Mouse (Mus musculus): ENCODE data around the gene Ccdc171. TPM values are rescaled to one million over a fixed set of nuclear protein-coding genes. Genes with fewer than 3 reads are reported as not detected.
"Not testable (repeated sequence)": the region's sequence is repeated elsewhere in the genome, so short reads cannot be mapped to it uniquely, and the experiment has no call there.

Gene Ccdc171
- polyA plus RNA-seq, 1 experiment from 2014 or later = 5.9 TPM

- ATAC-seq (ENCODE audit: insufficient number of reproducible peaks, low FRiP score, low TSS enrichment, low read depth) (no peak), DNase-seq (ENCODE audit: low spot score) (no peak)
- Histone ChIP-seq H3K27ac (replicated peaks; ENCODE audit: low read depth, low read length) (no peak overlapping the region), H3K36me3 (ENCODE audit: control insufficient read depth, insufficient read depth, low read length) (0 out of 2 replicates have a peak, but pooled peaks cover 2% of the 10 kb centered on the region), H3K4me2 (ENCODE audit: low read depth, severe bottlenecking) (no peak overlapping the region), H3K4me3 (ENCODE audit: low read depth, low read length) (no peak overlapping the region), H3K27me3 (ENCODE audit: control insufficient read depth, insufficient read depth, low read length) (no peaks in the 10 kb centered on the region), H3K9me3 (ENCODE audit: control insufficient read depth, low read length) (no peaks in the 10 kb centered on the region), H3K4me1 (ENCODE audit: control insufficient read depth, insufficient read depth, low read length) (no peaks in the 10 kb centered on the region), H3K9ac (ENCODE audit: low read length) (no peak overlapping the region)
- WGBS = 80% methylated on average over 2 of the region's 2 CpGs
Measured at GRCm38 (mm10) chr4:83669552-83669951, 144.2 kb downstream of the Ccdc171 start.

GRCm38 (mm10) chr4:83675308-83675707, 150.0 kb downstream of the Ccdc171 start:
- not testable (repeated sequence) for H3K9me3 ChIP-seq (ENCODE audit: control insufficient read depth, low read length); H3K9ac ChIP-seq (ENCODE audit: low read length); H3K36me3 ChIP-seq (ENCODE audit: control insufficient read depth, insufficient read depth, low read length); H3K4me2 ChIP-seq (ENCODE audit: low read depth, severe bottlenecking); H3K27me3 ChIP-seq (ENCODE audit: control insufficient read depth, insufficient read depth, low read length); ATAC-seq (ENCODE audit: insufficient number of reproducible peaks, low FRiP score, low TSS enrichment, low read depth); H3K27ac ChIP-seq (replicated peaks; ENCODE audit: low read depth, low read length); DNase-seq (ENCODE audit: low spot score); H3K4me3 ChIP-seq (ENCODE audit: low read depth, low read length); H3K4me1 ChIP-seq (ENCODE audit: control insufficient read depth, insufficient read depth, low read length)
- 87% methylated on average over 4 of the region's 4 CpGs for WGBS

GRCm38 (mm10) chr4:83676444-83676843, 151.1 kb downstream of the Ccdc171 start:
- Histone ChIP-seq H3K36me3 (ENCODE audit: control insufficient read depth, insufficient read depth, low read length) (no peaks in the 10 kb centered on the region), H3K4me1 (ENCODE audit: control insufficient read depth, insufficient read depth, low read length) (no peaks in the 10 kb centered on the region), H3K4me3 (ENCODE audit: low read depth, low read length) (no peak overlapping the region), H3K9ac (ENCODE audit: low read length) (no peak overlapping the region), H3K27me3 (ENCODE audit: control insufficient read depth, insufficient read depth, low read length) (no peaks in the 10 kb centered on the region), H3K27ac (replicated peaks; ENCODE audit: low read depth, low read length) (no peak overlapping the region), H3K9me3 (ENCODE audit: control insufficient read depth, low read length) (no peaks in the 10 kb centered on the region), H3K4me2 (ENCODE audit: low read depth, severe bottlenecking) (no peak overlapping the region)
- 91% methylated on average over 4 of the region's 4 CpGs for WGBS
- ATAC-seq (ENCODE audit: insufficient number of reproducible peaks, low FRiP score, low TSS enrichment, low read depth) (no peak), DNase-seq (ENCODE audit: low spot score) (no peak)

GRCm38 (mm10) chr4:83681081-83681480, 155.7 kb downstream of the Ccdc171 start:
- no peak overlapping the region for H3K9ac ChIP-seq (ENCODE audit: low read length)
- no peaks in the 10 kb centered on the region for H3K36me3 ChIP-seq (ENCODE audit: control insufficient read depth, insufficient read depth, low read length)
- no peak overlapping the region for H3K4me3 ChIP-seq (ENCODE audit: low read depth, low read length)
- H3K4me1 ChIP-seq (ENCODE audit: control insufficient read depth, insufficient read depth, low read length) = no peaks in the 10 kb centered on the region
- H3K27ac ChIP-seq (replicated peaks; ENCODE audit: low read depth, low read length) = no peak overlapping the region
- 94% methylated on average over 14 of the region's 14 CpGs for WGBS
- no peaks in the 10 kb centered on the region for H3K27me3 ChIP-seq (ENCODE audit: control insufficient read depth, insufficient read depth, low read length)
- H3K9me3 ChIP-seq (ENCODE audit: control insufficient read depth, low read length) = no peaks in the 10 kb centered on the region
- H3K4me2 ChIP-seq (ENCODE audit: low read depth, severe bottlenecking) = no peak overlapping the region
- DNase-seq (ENCODE audit: low spot score) = no peak
- no peak for ATAC-seq (ENCODE audit: insufficient number of reproducible peaks, low FRiP score, low TSS enrichment, low read depth)

- Histone ChIP-seq H3K27ac (replicated peaks; ENCODE audit: low read depth, low read length) (no peak overlapping the region), H3K36me3 (ENCODE audit: control insufficient read depth, insufficient read depth, low read length) (no peaks in the 10 kb centered on the region), H3K4me1 (ENCODE audit: control insufficient read depth, insufficient read depth, low read length) (no peaks in the 10 kb centered on the region), H3K9me3 (ENCODE audit: control insufficient read depth, low read length) (no peaks in the 10 kb centered on the region), H3K4me3 (ENCODE audit: low read depth, low read length) (no peak overlapping the region), H3K9ac (ENCODE audit: low read length) (no peak overlapping the region), H3K4me2 (ENCODE audit: low read depth, severe bottlenecking) (no peak overlapping the region), H3K27me3 (ENCODE audit: control insufficient read depth, insufficient read depth, low read length) (no peaks in the 10 kb centered on the region)
- 89% methylated on average over 7 of the region's 7 CpGs for WGBS
- DNase-seq (ENCODE audit: low spot score) (no peak), ATAC-seq (ENCODE audit: insufficient number of reproducible peaks, low FRiP score, low TSS enrichment, low read depth) (no peak)
Measured at GRCm38 (mm10) chr4:83682866-83683265, 157.5 kb downstream of the Ccdc171 start.

- Histone ChIP-seq H3K27ac (replicated peaks; ENCODE audit: low read depth, low read length) (no peak overlapping the region), H3K36me3 (ENCODE audit: control insufficient read depth, insufficient read depth, low read length) (no peaks in the 10 kb centered on the region), H3K4me1 (ENCODE audit: control insufficient read depth, insufficient read depth, low read length) (no peaks in the 10 kb centered on the region), H3K9ac (ENCODE audit: low read length) (no peak overlapping the region), H3K27me3 (ENCODE audit: control insufficient read depth, insufficient read depth, low read length) (no peaks in the 10 kb centered on the region), H3K4me2 (ENCODE audit: low read depth, severe bottlenecking) (no peak overlapping the region), H3K9me3 (ENCODE audit: control insufficient read depth, low read length) (no peaks in the 10 kb centered on the region), H3K4me3 (ENCODE audit: low read depth, low read length) (no peak overlapping the region)
- DNase-seq (ENCODE audit: low spot score) (no peak), ATAC-seq (ENCODE audit: insufficient number of reproducible peaks, low FRiP score, low TSS enrichment, low read depth) (no peak)
- WGBS = 48% methylated on average over 3 of the region's 3 CpGs
Measured at GRCm38 (mm10) chr4:83700190-83700589, 174.8 kb downstream of the Ccdc171 start.

- Histone ChIP-seq H3K9ac (ENCODE audit: low read length) (no peak overlapping the region), H3K4me2 (ENCODE audit: low read depth, severe bottlenecking) (no peak overlapping the region), H3K27me3 (ENCODE audit: control insufficient read depth, insufficient read depth, low read length) (no peaks in the 10 kb centered on the region), H3K27ac (replicated peaks; ENCODE audit: low read depth, low read length) (no peak overlapping the region), H3K4me1 (ENCODE audit: control insufficient read depth, insufficient read depth, low read length) (no peaks in the 10 kb centered on the region), H3K9me3 (ENCODE audit: control insufficient read depth, low read length) (no peaks in the 10 kb centered on the region), H3K4me3 (ENCODE audit: low read depth, low read length) (no peak overlapping the region), H3K36me3 (ENCODE audit: control insufficient read depth, insufficient read depth, low read length) (no peaks in the 10 kb centered on the region)
- WGBS = 79% methylated on average over 1 of the region's 1 CpGs
- ATAC-seq (ENCODE audit: insufficient number of reproducible peaks, low FRiP score, low TSS enrichment, low read depth) (no peak), DNase-seq (ENCODE audit: low spot score) (no peak)
Measured at GRCm38 (mm10) chr4:83716996-83717395, 191.7 kb downstream of the Ccdc171 start.

- 42% methylated on average over 11 of the region's 11 CpGs for WGBS
- Histone ChIP-seq H3K9ac (ENCODE audit: low read length) (no peak overlapping the region), H3K27me3 (ENCODE audit: control insufficient read depth, insufficient read depth, low read length) (no peaks in the 10 kb centered on the region), H3K9me3 (ENCODE audit: control insufficient read depth, low read length) (no peaks in the 10 kb centered on the region), H3K4me2 (ENCODE audit: low read depth, severe bottlenecking) (no peak overlapping the region), H3K36me3 (ENCODE audit: control insufficient read depth, insufficient read depth, low read length) (no peaks in the 10 kb centered on the region), H3K4me3 (ENCODE audit: low read depth, low read length) (no peak overlapping the region), H3K27ac (replicated peaks; ENCODE audit: low read depth, low read length) (no peak overlapping the region), H3K4me1 (ENCODE audit: control insufficient read depth, insufficient read depth, low read length) (no peaks in the 10 kb centered on the region)
- no peak for DNase-seq (ENCODE audit: low spot score)
- ATAC-seq (ENCODE audit: insufficient number of reproducible peaks, low FRiP score, low TSS enrichment, low read depth) = no peak
Measured at GRCm38 (mm10) chr4:83719816-83720215, 194.5 kb downstream of the Ccdc171 start.

GRCm38 (mm10) chr4:83725136-83725535, 199.8 kb downstream of the Ccdc171 start:
- H3K4me2 ChIP-seq (ENCODE audit: low read depth, severe bottlenecking) = no peak overlapping the region
- 8% methylated on average over 2 of the region's 2 CpGs for WGBS
- H3K36me3 ChIP-seq (ENCODE audit: control insufficient read depth, insufficient read depth, low read length) = no peaks in the 10 kb centered on the region
- DNase-seq (ENCODE audit: low spot score) (no peak), ATAC-seq (ENCODE audit: insufficient number of reproducible peaks, low FRiP score, low TSS enrichment, low read depth) (no peak)
- H3K27me3 ChIP-seq (ENCODE audit: control insufficient read depth, insufficient read depth, low read length) = no peaks in the 10 kb centered on the region
- H3K4me1 ChIP-seq (ENCODE audit: control insufficient read depth, insufficient read depth, low read length) = no peaks in the 10 kb centered on the region
- no peak overlapping the region for H3K4me3 ChIP-seq (ENCODE audit: low read depth, low read length)
- no peak overlapping the region for H3K27ac ChIP-seq (replicated peaks; ENCODE audit: low read depth, low read length)
- no peak overlapping the region for H3K9ac ChIP-seq (ENCODE audit: low read length)
- no peaks in the 10 kb centered on the region for H3K9me3 ChIP-seq (ENCODE audit: control insufficient read depth, low read length)
